Mouse (Mus musculus) heart, embryonic 14.5 days (tissue): ENCODE results near the gene Hspb1. TPM values are rescaled to one million over a fixed set of nuclear protein-coding genes. Genes with fewer than 3 reads are reported as not detected.
A peak's percentile ranks its signal among the peaks of the same experiment; 100 is the strongest.

Experiments
- ATAC-seq: fragments of 200-750 bp; cut with Nextera tagmentation; 2 replicates; pipeline ENCODE4 v1.8.0; 2017; ENCODE audit warnings: low read depth, moderate TSS enrichment; ENCODE audit not compliant: insufficient number of reproducible peaks, insufficient read depth, low FRiP score
- H3K27ac ChIP-seq, 2 experiments: fragments of 200-500 bp in 1 of 2; fragments of 300-500 bp in 1 of 2; sonication (generic) in 1 of 2; replicated peaks in 1 of 2; 2 replicates each; pipeline ENCODE4 v1.5.1; 2012 to 2014; ENCODE audit warnings: low read depth in 2 of 2, low read length in 2 of 2, control low read depth in 1 of 2, mild to moderate bottlenecking in 1 of 2, mixed read lengths in 1 of 2; ENCODE audit not compliant: control insufficient read depth in 1 of 2, insufficient read depth in 1 of 2
- H3K27me3 ChIP-seq: fragments of 300-500 bp; sonication (generic); 2 replicates; pipeline ENCODE4 v1.6.1; 2014; ENCODE audit warnings: mild to moderate bottlenecking, low read length, control low read depth; ENCODE audit not compliant: control insufficient read depth, insufficient read depth
- H3K36me3 ChIP-seq: fragments of 300-500 bp; sonication (generic); 2 replicates; pipeline ENCODE4 v1.6.1; 2014; ENCODE audit warnings: mild to moderate bottlenecking, control low read depth, low read length, mixed read lengths; ENCODE audit not compliant: control insufficient read depth, insufficient read depth
- H3K4me1 ChIP-seq, 2 experiments: fragments of 200-500 bp in 1 of 2; fragments of 300-500 bp in 1 of 2; sonication (generic) in 1 of 2; 2 replicates each; pipeline ENCODE4 v1.6.1; 2012 to 2014; ENCODE audit warnings: low read length in 2 of 2, control low read depth in 1 of 2, mixed read lengths in 1 of 2; ENCODE audit not compliant: control insufficient read depth in 2 of 2, insufficient read depth in 2 of 2
- H3K4me2 ChIP-seq: fragments of 300-500 bp; sonication (generic); 2 replicates; pipeline ENCODE4 v1.6.1; 2014; ENCODE audit warnings: mild to moderate bottlenecking, low read length
- H3K4me3 ChIP-seq, 2 experiments: fragments of 200-500 bp in 1 of 2; fragments of 300-500 bp in 1 of 2; sonication (generic) in 1 of 2; 2 replicates each; pipeline ENCODE4 v1.5.1; 2012 to 2014; ENCODE audit warnings: low read length in 2 of 2, mild to moderate bottlenecking in 2 of 2, control low read depth in 1 of 2, low read depth in 1 of 2, moderate library complexity in 1 of 2; ENCODE audit not compliant: control insufficient read depth in 1 of 2, insufficient read depth in 1 of 2
- H3K9ac ChIP-seq: fragments of 300-500 bp; sonication (generic); 2 replicates; pipeline ENCODE4 v1.6.1; 2014; ENCODE audit warnings: mild to moderate bottlenecking, low read length
- H3K9me3 ChIP-seq: fragments of 300-500 bp; sonication (generic); 2 replicates; pipeline ENCODE4 v1.6.1; 2016; ENCODE audit warnings: low read length, control low read depth; ENCODE audit not compliant: control insufficient read depth
- WGBS: fragments of 180-500 bp; shearing (Covaris S2); extraction: QIAGEN DNeasy Blood & Tissue Kit; methylation state at CpG from one replicate; pipeline ENCODE4 v1.1.7; 2014; 5-methylcytosine and 5-hydroxymethylcytosine counted together
- polyA plus RNA-seq: library from polyadenylated mRNA; unstranded; fragments of >200 nt; fragmentation: Nextera tagmentation; extraction: Ambion mirVana; gene quantifications from 2 replicates; pipeline ENCODE4 v1.2.1, GENCODE M21; 2014

The Hspb1 gene
- polyA plus RNA-seq, 1 experiment from 2014 or later, result 1,014 TPM

DNA sequence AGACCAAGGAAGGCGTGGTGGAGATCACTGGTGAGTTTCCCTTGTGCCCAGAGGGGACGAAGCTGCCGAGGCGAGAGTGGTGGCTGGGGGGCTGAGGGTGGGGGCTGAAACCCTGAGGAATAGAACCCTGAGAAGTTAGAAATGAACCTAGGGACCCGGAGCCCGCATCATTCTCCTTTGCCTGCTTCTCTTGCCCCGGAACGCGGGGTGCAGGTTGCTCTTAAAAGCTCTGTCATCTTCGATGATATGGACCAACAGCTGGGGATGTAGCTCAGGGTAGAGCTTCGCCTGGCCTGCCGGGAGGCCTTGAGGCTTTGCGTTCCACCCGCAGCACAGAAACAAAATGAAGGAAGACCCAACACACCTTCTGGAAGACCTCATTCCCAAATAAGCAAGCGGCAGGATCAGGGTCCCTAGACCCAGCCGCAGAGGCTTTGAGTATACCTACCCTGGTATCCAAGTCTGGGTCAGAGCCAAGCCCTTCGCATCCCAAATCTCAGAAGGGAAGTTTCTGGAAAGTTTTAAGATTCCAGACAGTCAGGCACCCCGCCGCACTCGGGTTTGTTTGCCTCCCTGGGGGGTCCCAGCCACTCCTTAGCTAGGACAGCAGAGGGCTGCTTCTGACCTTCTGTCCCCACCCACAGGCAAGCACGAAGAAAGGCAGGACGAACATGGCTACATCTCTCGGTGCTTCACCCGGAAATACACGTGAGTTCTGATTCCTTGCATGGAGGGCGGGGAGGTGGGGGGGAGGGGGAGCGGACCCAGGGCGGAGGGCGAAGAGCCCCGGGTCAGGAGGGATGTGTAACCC lies 891 bp downstream of the Hspb1 start:
- no peaks in the 10 kb centered on the region for H3K36me3 ChIP-seq
- no peaks in the 10 kb centered on the region for H3K9me3 ChIP-seq
- H3K9ac ChIP-seq, result peak overlapping the region; percentile 95
- H3K27ac ChIP-seq, result peak overlapping the region; percentile 57 to 85
- ATAC-seq, result no peak
- no peaks in the 10 kb centered on the region for H3K27me3 ChIP-seq
- peak overlapping the region; percentile 69 for H3K4me2 ChIP-seq
- H3K4me1 ChIP-seq, result peaks cover 3% of the 10 kb centered on the region in 2 experiments; a peak in 2 of 4 replicates
- WGBS, result 1% methylated on average over 29 of the region's 30 CpGs
- H3K4me3 ChIP-seq, result peak overlapping the region; percentile 69 to 71

GRCm38 (mm10) chr5:135890323-135890722 lies 2.6 kb downstream of the Hspb1 start:
- Histone ChIP-seq H3K4me2 (no peak overlapping the region), H3K4me3 (no peak overlapping the region), H3K9me3 (no peaks in the 10 kb centered on the region), H3K4me1 (peaks cover 9% of the 10 kb centered on the region in 2 experiments; a peak in 3 of 4 replicates), H3K27ac (no peak overlapping the region), H3K9ac (no peak overlapping the region), H3K27me3 (no peaks in the 10 kb centered on the region), H3K36me3 (no peaks in the 10 kb centered on the region)
- 52% methylated on average over 4 of the region's 4 CpGs for WGBS
- no peak for ATAC-seq

GRCm38 (mm10) chr5:135890920-135891319 lies 3.2 kb downstream of the Hspb1 start:
- H3K4me3 ChIP-seq, result no peak overlapping the region
- no peak overlapping the region for H3K4me2 ChIP-seq
- H3K4me1 ChIP-seq, result peaks cover 9% of the 10 kb centered on the region in 2 experiments; a peak in 3 of 4 replicates
- no peaks in the 10 kb centered on the region for H3K9me3 ChIP-seq
- no peaks in the 10 kb centered on the region for H3K36me3 ChIP-seq
- no peak overlapping the region for H3K9ac ChIP-seq
- ATAC-seq, result no peak
- H3K27ac ChIP-seq, result no peak overlapping the region
- 50% methylated on average over 3 of the region's 3 CpGs for WGBS
- H3K27me3 ChIP-seq, result no peaks in the 10 kb centered on the region

- Histone ChIP-seq H3K9me3 (no peaks in the 10 kb centered on the region), H3K36me3 (no peaks in the 10 kb centered on the region), H3K9ac (no peak overlapping the region; the same call in 1 of the 2 replicates), H3K4me3 (no peak overlapping the region), H3K27ac (no peak overlapping the region), H3K4me2 (no peak overlapping the region), H3K27me3 (no peaks in the 10 kb centered on the region), H3K4me1 (peaks cover 6 to 9% of the 10 kb centered on the region in 2 experiments; a peak in 3 of 4 replicates)
- 44% methylated on average over 9 of the region's 9 CpGs for WGBS
- no peak for ATAC-seq
These were observed 5.1 kb downstream of the Hspb1 start for GRCm38 (mm10) chr5:135892589-135893351.

DNA sequence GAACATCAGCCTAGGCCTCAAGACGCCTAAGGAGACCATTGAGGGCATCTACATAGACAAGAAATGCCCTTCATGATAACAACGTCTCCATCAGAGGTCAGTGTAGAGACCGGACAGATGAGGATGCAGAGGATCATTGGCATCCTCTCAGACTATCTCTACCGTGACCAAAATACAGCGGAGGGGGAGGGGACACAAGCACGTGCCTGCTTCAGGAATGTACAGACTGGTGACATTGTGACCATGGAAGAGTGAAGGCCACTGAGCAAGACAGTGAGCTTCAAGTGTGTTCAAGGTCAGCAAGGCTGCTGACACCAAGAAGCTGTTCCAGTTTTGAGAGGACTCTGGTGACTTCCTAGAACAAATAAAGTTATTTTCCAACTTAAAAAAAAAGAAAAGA lies 7.2 kb downstream of the Hspb1 start:
- no peaks in the 10 kb centered on the region for H3K9me3 ChIP-seq
- H3K9ac ChIP-seq, result no peak overlapping the region
- 34% methylated on average over 6 of the region's 6 CpGs for WGBS
- no peak overlapping the region for H3K4me3 ChIP-seq
- no peak overlapping the region for H3K4me2 ChIP-seq
- H3K4me1 ChIP-seq, result peaks cover 6 to 9% of the 10 kb centered on the region in 2 experiments; a peak in 3 of 4 replicates
- ATAC-seq, result no peak
- peak overlapping the region; percentile 2 to 47; a peak in 1 of 4 replicates for H3K27ac ChIP-seq
- H3K36me3 ChIP-seq, result no peaks in the 10 kb centered on the region
- no peaks in the 10 kb centered on the region for H3K27me3 ChIP-seq

DNA sequence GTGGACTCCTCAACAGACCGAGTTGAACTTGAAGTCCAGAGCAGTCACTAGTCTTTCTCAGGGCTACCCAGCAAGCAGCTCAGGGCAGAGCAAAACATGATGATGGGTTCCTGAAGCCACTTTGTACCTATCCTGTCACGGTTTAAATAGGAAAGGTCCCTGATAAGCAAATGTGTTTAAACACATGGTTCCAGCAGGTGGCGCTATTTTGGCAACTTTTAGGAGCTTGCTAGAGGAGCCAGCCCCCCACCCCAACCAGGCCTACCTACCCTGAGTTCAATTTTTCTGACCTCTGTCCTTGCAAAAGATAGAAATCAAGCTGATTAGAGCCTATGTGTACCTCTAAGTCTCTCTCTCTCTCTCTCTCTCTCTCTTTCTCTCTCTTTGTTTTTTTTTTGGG lies 10.3 kb downstream of the Hspb1 start:
- Histone ChIP-seq H3K9ac (no peak overlapping the region), H3K27me3 (no peaks in the 10 kb centered on the region), H3K4me3 (no peak overlapping the region), H3K4me1 (peaks cover 6 to 9% of the 10 kb centered on the region in 2 experiments; a peak in 3 of 4 replicates), H3K4me2 (no peak overlapping the region), H3K36me3 (no peaks in the 10 kb centered on the region), H3K9me3 (no peaks in the 10 kb centered on the region), H3K27ac (no peak overlapping the region)
- no peak for ATAC-seq
- WGBS, result 18% methylated on average over 3 of the region's 3 CpGs

DNA sequence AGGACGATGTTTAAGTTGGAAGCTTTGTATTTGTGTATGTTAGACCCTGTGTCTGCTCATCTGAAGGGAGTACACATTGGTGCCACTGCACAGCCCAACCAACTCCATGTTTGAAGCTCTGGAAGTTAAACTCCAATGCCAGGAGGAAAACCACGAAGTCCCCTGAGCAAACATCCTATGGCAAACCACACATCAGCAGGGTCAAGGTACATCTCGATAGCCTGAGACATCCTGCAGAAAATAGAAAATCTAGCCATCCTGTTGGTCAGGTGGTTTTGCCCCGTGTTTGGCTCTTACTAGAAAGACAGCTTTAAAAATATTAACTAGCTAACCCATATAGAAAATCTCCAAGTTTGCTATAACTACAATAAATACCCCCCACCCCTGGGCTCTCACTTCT lies 11.3 kb downstream of the Hspb1 start:
- H3K4me3 ChIP-seq, result no peak overlapping the region
- no peak overlapping the region for H3K27ac ChIP-seq
- H3K9ac ChIP-seq, result no peak overlapping the region
- no peak for ATAC-seq
- H3K9me3 ChIP-seq, result no peaks in the 10 kb centered on the region
- no peak overlapping the region for H3K4me2 ChIP-seq
- H3K36me3 ChIP-seq, result no peaks in the 10 kb centered on the region
- no peaks in the 10 kb centered on the region for H3K27me3 ChIP-seq
- WGBS, result 78% methylated on average over 4 of the region's 4 CpGs
- H3K4me1 ChIP-seq, result peaks cover 6 to 10% of the 10 kb centered on the region in 2 experiments; a peak in 3 of 4 replicates
